17 mouse cellular contexts compared by ENCODE assay signal in genomic region chr12:82064986-82065385, GRCm38 (mm10).
"Had no signal": no experiment of that assay in that cellular context is flagged by ENCODE, and none has a peak within 500 bp of the region (broad histone marks: within the 10 kb centered on the region; RNA-seq: fewer than 3 reads in every experiment).

No protein-coding gene starts in this region.

- DNase-seq: kidney, adult 2 months; kidney, postnatal 4 days; layer of hippocampus, adult 9-11 months; liver; lung, adult 18-20 months; lung, postnatal 10 days; lung, postnatal 36 days; midbrain, embryonic 14.5 days; right cerebral cortex, postnatal 14 days; right cerebral cortex, postnatal 4 days; thymus, postnatal 25 days had no signal

- H3K27me3 ChIP-seq: limb, embryonic 13.5 days; liver, embryonic 12.5 days; liver, embryonic 15.5 days; lung, embryonic 15.5 days; stomach, embryonic 15.5 days had no signal

- ATAC-seq: intestine, postnatal 0 days; liver, embryonic 12.5 days had no signal
